Mouse (Mus musculus) lung, adult 2 months (tissue): Measurements from ENCODE around the gene Atxn2.

Source experiments
- CTCF ChIP-seq: fragments of 200-500 bp; IDR thresholded peaks from 2 replicates; pipeline ENCODE4 v1.5.1; 2011; ENCODE audit warnings: mild to moderate bottlenecking, low read length, control low read depth; ENCODE audit not compliant: insufficient read depth
- POLR2A ChIP-seq: fragments of 200-500 bp; IDR thresholded peaks from 2 replicates; pipeline ENCODE4 v1.6.1; 2011; ENCODE audit warnings: low read depth, mild to moderate bottlenecking, control low read depth, low read length, borderline replicate concordance; ENCODE audit errors: extremely low read depth

DNA sequence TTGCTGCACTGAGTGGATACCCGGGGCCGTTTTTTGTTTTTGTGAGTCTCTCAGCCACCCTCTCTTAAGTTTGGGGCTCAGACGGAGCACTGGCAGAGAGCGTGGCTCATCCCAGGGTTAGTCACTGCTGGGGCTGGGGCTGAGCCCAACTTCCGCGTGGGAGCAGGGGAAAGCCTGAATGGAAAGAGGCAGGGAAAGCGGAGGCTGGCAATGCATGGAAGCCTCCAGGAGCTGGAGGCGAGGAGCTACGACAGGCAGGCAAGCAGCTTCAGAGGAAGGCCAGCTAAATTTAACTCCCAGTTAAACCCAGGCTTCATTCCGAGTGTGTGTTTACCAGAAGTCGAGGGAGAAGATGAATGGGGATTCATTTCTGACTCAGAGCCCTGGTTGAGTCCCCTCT lies 10.6 kb upstream of the Atxn2 start:
- TF ChIP-seq POLR2A (no peak), CTCF (no peak)
